Mouse (Mus musculus): Measurements from ENCODE around the gene Arhgef39. TPM values are rescaled to one million over a fixed set of nuclear protein-coding genes. Genes with fewer than 3 reads are reported as not detected.

Arhgef39 gene
- polyA plus RNA-seq, 1 experiment from 2014 or later, result 43.4 TPM

- peaks cover 14% of the 10 kb centered on the region for H3K27me3 ChIP-seq (ENCODE audit: control insufficient read depth, insufficient read depth, low read length)
These were observed 42.4 kb downstream of the Arhgef39 start for GRCm38 (mm10) chr4:43457124-43457523.

GRCm38 (mm10) chr4:43456470-43456869, 43.0 kb downstream of the Arhgef39 start:
- Histone ChIP-seq H3K4me2 (ENCODE audit: low read depth, low read length) (no peak overlapping the region), H3K9me3 (replicated peaks; ENCODE audit: control insufficient read depth, low read length) (no peaks in the 10 kb centered on the region), H3K4me1 (ENCODE audit: control insufficient read depth, insufficient read depth, low read length) (peaks cover 24% of the 10 kb centered on the region), H3K27me3 (ENCODE audit: control insufficient read depth, insufficient read depth, low read length) (peaks cover 14% of the 10 kb centered on the region), H3K36me3 (ENCODE audit: control insufficient read depth, insufficient read depth) (no peaks in the 10 kb centered on the region), H3K4me3 (ENCODE audit: low read length) (no peak overlapping the region), H3K9ac (ENCODE audit: low read length) (no peak overlapping the region), H3K27ac (ENCODE audit: low read length) (no peak overlapping the region)
- WGBS, result 21% methylated on average over 4 of the region's 4 CpGs
- no peak for ATAC-seq (replicated peaks; ENCODE audit: extremely low read depth, insufficient read depth, low FRiP score)

More at GRCm38 (mm10) chr4:43457124-43457523, 42.4 kb downstream of the Arhgef39 start:
- no peak for ATAC-seq (replicated peaks; ENCODE audit: extremely low read depth, insufficient read depth, low FRiP score)
- no peak overlapping the region for H3K4me2 ChIP-seq (ENCODE audit: low read depth, low read length)
- H3K36me3 ChIP-seq (ENCODE audit: control insufficient read depth, insufficient read depth), result no peaks in the 10 kb centered on the region
- no peak overlapping the region for H3K27ac ChIP-seq (ENCODE audit: low read length)
- no peak overlapping the region for H3K4me3 ChIP-seq (ENCODE audit: low read length)
- peaks cover 24% of the 10 kb centered on the region for H3K4me1 ChIP-seq (ENCODE audit: control insufficient read depth, insufficient read depth, low read length)
- WGBS, result 15% methylated on average over 8 of the region's 8 CpGs
- H3K9ac ChIP-seq (ENCODE audit: low read length), result no peak overlapping the region
- no peaks in the 10 kb centered on the region for H3K9me3 ChIP-seq (replicated peaks; ENCODE audit: control insufficient read depth, low read length)

DNA sequence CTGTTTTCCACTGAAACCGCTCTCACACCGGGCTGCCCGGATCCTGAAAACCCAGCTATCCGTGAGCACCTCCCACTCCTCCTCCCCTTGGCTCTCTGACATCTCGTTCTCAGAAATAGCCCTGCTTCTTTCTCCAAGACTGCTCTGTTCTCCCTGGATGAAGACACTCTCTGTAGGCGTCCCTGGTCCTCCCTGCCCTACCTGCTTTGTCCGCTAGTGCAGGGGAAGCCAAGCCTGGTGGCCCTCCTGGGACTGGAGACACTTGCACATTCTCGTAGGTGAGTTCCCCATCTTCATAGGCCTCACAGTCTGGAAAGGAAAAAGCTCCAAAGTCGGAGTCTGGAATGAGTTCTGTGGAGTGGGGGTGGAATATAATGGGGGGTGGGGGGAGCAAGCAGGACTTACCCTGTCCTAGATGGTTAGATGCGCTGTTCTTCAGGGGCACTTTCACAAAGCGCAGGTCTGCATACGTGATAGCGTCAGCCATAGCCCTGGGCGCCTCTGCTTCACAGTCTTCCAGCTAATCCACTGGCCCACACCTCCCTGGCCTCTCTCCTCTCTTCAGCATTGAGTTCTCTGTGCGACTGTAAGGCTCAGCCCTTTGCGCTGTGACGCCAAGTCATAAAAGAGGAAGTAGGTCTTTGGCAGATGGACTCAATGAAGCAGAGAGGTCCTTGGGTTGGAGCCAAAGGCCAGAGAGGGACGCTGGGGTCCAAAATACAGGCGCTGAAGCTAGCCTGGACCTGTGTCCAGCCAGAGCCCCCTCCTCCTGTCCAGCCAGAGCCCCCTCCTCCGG, 45.3 kb downstream of the Arhgef39 start, which contains the start of gene Cd72:
Gene Cd72, minus strand, starts transcription at position 588 of the 796 bp plus-strand sequence.
- H3K4me3 ChIP-seq (ENCODE audit: low read length), result peak within 1 kb of the TSS; percentile 35
- peak within 1 kb of the TSS; percentile 15 for H3K9ac ChIP-seq (ENCODE audit: low read length)
- peaks cover 14% of the 10 kb centered on the region for H3K27me3 ChIP-seq (ENCODE audit: control insufficient read depth, insufficient read depth, low read length)
- no peak within 1 kb of the TSS for H3K27ac ChIP-seq (ENCODE audit: low read length)
- peaks cover 24% of the 10 kb centered on the region for H3K4me1 ChIP-seq (ENCODE audit: control insufficient read depth, insufficient read depth, low read length)
- no peaks in the 10 kb centered on the region for H3K9me3 ChIP-seq (replicated peaks; ENCODE audit: control insufficient read depth, low read length)
- 27% methylated on average over 20 of the region's 20 CpGs for WGBS
- no peaks in the 10 kb centered on the region for H3K36me3 ChIP-seq (ENCODE audit: control insufficient read depth, insufficient read depth)
- peak within 1 kb of the TSS; percentile 66 for H3K4me2 ChIP-seq (ENCODE audit: low read depth, low read length)
- ATAC-seq (replicated peaks; ENCODE audit: extremely low read depth, insufficient read depth, low FRiP score), result no peak

DNA sequence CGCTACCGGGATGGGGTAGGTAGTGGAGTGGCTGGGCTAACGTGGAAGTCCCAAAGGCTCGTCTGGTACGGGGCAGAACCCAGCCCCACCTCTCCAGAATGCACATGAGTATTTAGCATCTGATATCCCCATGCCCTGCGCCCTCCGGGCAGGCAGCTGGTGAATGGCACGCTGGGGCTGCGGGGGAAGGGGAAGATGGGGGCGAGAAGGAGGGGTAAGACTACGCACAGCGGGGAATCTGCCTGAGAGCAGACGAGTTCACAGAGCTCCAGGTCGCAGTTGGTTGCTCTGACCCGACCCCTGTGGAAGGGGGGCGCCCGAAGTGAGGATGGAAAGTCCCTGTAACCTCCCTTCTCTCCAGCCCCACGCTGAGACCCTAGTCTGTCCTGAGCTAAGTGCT, 46.1 kb downstream of the Arhgef39 start:
- H3K4me1 ChIP-seq (ENCODE audit: control insufficient read depth, insufficient read depth, low read length), result peaks cover 24% of the 10 kb centered on the region
- peak overlapping the region; percentile 66 for H3K4me2 ChIP-seq (ENCODE audit: low read depth, low read length)
- no peak overlapping the region for H3K27ac ChIP-seq (ENCODE audit: low read length)
- ATAC-seq (replicated peaks; ENCODE audit: extremely low read depth, insufficient read depth, low FRiP score), result no peak
- peak overlapping the region; percentile 35 for H3K4me3 ChIP-seq (ENCODE audit: low read length)
- peaks cover 14% of the 10 kb centered on the region for H3K27me3 ChIP-seq (ENCODE audit: control insufficient read depth, insufficient read depth, low read length)
- peak overlapping the region; percentile 15 for H3K9ac ChIP-seq (ENCODE audit: low read length)
- no peaks in the 10 kb centered on the region for H3K36me3 ChIP-seq (ENCODE audit: control insufficient read depth, insufficient read depth)
- H3K9me3 ChIP-seq (replicated peaks; ENCODE audit: control insufficient read depth, low read length), result no peaks in the 10 kb centered on the region
- WGBS, result 1% methylated on average over 18 of the region's 18 CpGs

- H3K9ac ChIP-seq (ENCODE audit: low read length), result no peak overlapping the region
- H3K27me3 ChIP-seq (ENCODE audit: control insufficient read depth, insufficient read depth, low read length), result peaks cover 14% of the 10 kb centered on the region
- H3K9me3 ChIP-seq (replicated peaks; ENCODE audit: control insufficient read depth, low read length), result no peaks in the 10 kb centered on the region
- no peak overlapping the region for H3K27ac ChIP-seq (ENCODE audit: low read length)
- 41% methylated on average over 11 of the region's 11 CpGs for WGBS
- H3K4me1 ChIP-seq (ENCODE audit: control insufficient read depth, insufficient read depth, low read length), result peaks cover 24% of the 10 kb centered on the region
- no peak overlapping the region for H3K4me2 ChIP-seq (ENCODE audit: low read depth, low read length)
- peaks cover 7% of the 10 kb centered on the region; the same call in 1 of the 2 replicates for H3K36me3 ChIP-seq (ENCODE audit: control insufficient read depth, insufficient read depth)
- no peak overlapping the region for H3K4me3 ChIP-seq (ENCODE audit: low read length)
- ATAC-seq (replicated peaks; ENCODE audit: extremely low read depth, insufficient read depth, low FRiP score), result no peak
These were observed 47.2 kb downstream of the Arhgef39 start for GRCm38 (mm10) chr4:43452315-43452714.

DNA sequence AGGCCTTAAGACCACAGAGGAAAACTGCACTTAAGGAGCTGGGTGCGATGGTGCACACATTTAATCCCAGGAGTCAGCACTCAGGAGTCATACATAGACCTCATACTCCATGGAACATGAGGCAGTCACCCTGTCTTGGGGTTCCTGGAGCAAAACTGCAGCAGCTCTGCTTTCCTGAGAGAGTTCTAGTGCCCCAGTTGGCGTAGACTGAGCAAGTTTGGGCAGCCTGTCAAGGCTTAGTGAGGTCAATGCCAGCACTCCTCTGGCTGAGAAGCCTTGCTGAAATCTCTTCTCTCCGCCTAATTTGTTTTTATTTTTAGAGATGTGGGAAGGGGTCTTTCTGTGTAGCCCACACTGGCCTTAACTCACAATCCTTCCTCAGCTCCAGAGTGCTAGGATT, 50.9 kb downstream of the Arhgef39 start:
- Histone ChIP-seq H3K4me1 (ENCODE audit: control insufficient read depth, insufficient read depth, low read length) (peaks cover 16% of the 10 kb centered on the region), H3K4me2 (ENCODE audit: low read depth, low read length) (no peak overlapping the region), H3K27me3 (ENCODE audit: control insufficient read depth, insufficient read depth, low read length) (peaks cover 6% of the 10 kb centered on the region), H3K9ac (ENCODE audit: low read length) (no peak overlapping the region), H3K9me3 (replicated peaks; ENCODE audit: control insufficient read depth, low read length) (no peaks in the 10 kb centered on the region), H3K27ac (ENCODE audit: low read length) (no peak overlapping the region), H3K4me3 (ENCODE audit: low read length) (no peak overlapping the region), H3K36me3 (ENCODE audit: control insufficient read depth, insufficient read depth) (peaks cover 24% of the 10 kb centered on the region)
- ATAC-seq (replicated peaks; ENCODE audit: extremely low read depth, insufficient read depth, low FRiP score), result no peak
- 83% methylated on average over 3 of the region's 3 CpGs for WGBS

DNA sequence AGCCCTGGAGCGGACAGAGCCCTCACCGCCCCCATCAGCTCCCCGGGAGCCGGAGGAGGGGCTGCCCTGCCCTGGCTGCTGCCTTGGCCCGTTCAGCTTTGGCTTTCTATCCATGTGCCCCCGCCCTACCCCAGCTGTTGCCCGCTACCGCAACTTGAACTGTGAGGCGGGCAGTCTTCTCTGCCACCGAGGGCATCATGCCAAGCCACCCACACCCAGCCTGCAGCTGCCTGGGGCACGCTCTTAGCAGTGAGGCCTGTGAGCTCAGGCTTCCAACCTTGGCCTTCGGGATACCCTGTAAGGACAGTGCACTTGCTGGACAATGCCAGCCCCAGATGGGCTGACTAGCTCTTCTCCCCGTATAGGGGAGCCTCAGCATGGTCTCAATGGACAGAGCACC, 52.2 kb downstream of the Arhgef39 start:
- Histone ChIP-seq H3K9me3 (replicated peaks; ENCODE audit: control insufficient read depth, low read length) (no peaks in the 10 kb centered on the region), H3K4me1 (ENCODE audit: control insufficient read depth, insufficient read depth, low read length) (peaks cover 9% of the 10 kb centered on the region), H3K4me2 (ENCODE audit: low read depth, low read length) (no peak overlapping the region), H3K27ac (ENCODE audit: low read length) (no peak overlapping the region), H3K36me3 (ENCODE audit: control insufficient read depth, insufficient read depth) (peaks cover 24% of the 10 kb centered on the region), H3K4me3 (ENCODE audit: low read length) (no peak overlapping the region), H3K9ac (ENCODE audit: low read length) (no peak overlapping the region), H3K27me3 (ENCODE audit: control insufficient read depth, insufficient read depth, low read length) (no peaks in the 10 kb centered on the region)
- no peak for ATAC-seq (replicated peaks; ENCODE audit: extremely low read depth, insufficient read depth, low FRiP score)
- WGBS, result 85% methylated on average over 13 of the region's 13 CpGs

Other genes starting within 250 kb of the Arhgef39 start
- 0.05 and 0.10 TPM in 2 replicates for gene Atp8b5, start 232.5 kb downstream of the Arhgef39 start, polyA plus RNA-seq (2015; fragmentation: Nextera tagmentation; extraction: Ambion mirVana)
- gene Rusc2, start 117.7 kb downstream of the Arhgef39 start, polyA plus RNA-seq (2015; fragmentation: Nextera tagmentation; extraction: Ambion mirVana), result 12.4 and 17.2 TPM in 2 replicates
- gene Fam166b, start 70.6 kb downstream of the Arhgef39 start, polyA plus RNA-seq (2015; fragmentation: Nextera tagmentation; extraction: Ambion mirVana), result 0.21 and 0.31 TPM in 2 replicates
- gene Tesk1, start 57.8 kb downstream of the Arhgef39 start, polyA plus RNA-seq (2015; fragmentation: Nextera tagmentation; extraction: Ambion mirVana), result 1.6 and 4.9 TPM in 2 replicates
- 3.2 and 4.3 TPM in 2 replicates for gene Cd72, start 45.1 kb downstream of the Arhgef39 start, polyA plus RNA-seq (2015; fragmentation: Nextera tagmentation; extraction: Ambion mirVana)
- 2.0 and 3.9 TPM in 2 replicates for gene Sit1, start 16.0 kb downstream of the Arhgef39 start, polyA plus RNA-seq (2015; fragmentation: Nextera tagmentation; extraction: Ambion mirVana)
- 76.9 and 81.5 TPM in 2 replicates for gene Ccdc107, start 6.8 kb downstream of the Arhgef39 start, polyA plus RNA-seq (2015; fragmentation: Nextera tagmentation; extraction: Ambion mirVana)
- 3.5 and 3.8 TPM in 2 replicates for gene Car9, start 7.3 kb upstream of the Arhgef39 start, polyA plus RNA-seq (2015; fragmentation: Nextera tagmentation; extraction: Ambion mirVana)
- gene Tpm2, start 24.1 kb upstream of the Arhgef39 start, polyA plus RNA-seq (2015; fragmentation: Nextera tagmentation; extraction: Ambion mirVana), result 162 and 177 TPM in 2 replicates
- gene Creb3, start 62.6 kb upstream of the Arhgef39 start, polyA plus RNA-seq (2015; fragmentation: Nextera tagmentation; extraction: Ambion mirVana), result 60.3 and 61.8 TPM in 2 replicates
- gene Tln1, start 63.0 kb upstream of the Arhgef39 start, polyA plus RNA-seq (2015; fragmentation: Nextera tagmentation; extraction: Ambion mirVana), result 68.7 and 80.0 TPM in 2 replicates
- gene Rgp1, start 79.0 kb upstream of the Arhgef39 start, polyA plus RNA-seq (2015; fragmentation: Nextera tagmentation; extraction: Ambion mirVana), result 20.9 and 21.7 TPM in 2 replicates
- 22.7 TPM in 2 replicates for gene Gba2, start 79.2 kb upstream of the Arhgef39 start, polyA plus RNA-seq (2015; fragmentation: Nextera tagmentation; extraction: Ambion mirVana)
- 0.89 and 1.1 TPM in 2 replicates for gene Msmp, start 84.8 kb upstream of the Arhgef39 start, polyA plus RNA-seq (2015; fragmentation: Nextera tagmentation; extraction: Ambion mirVana)
- gene Npr2, start 132.2 kb upstream of the Arhgef39 start, polyA plus RNA-seq (2015; fragmentation: Nextera tagmentation; extraction: Ambion mirVana), result 9.1 and 9.7 TPM in 2 replicates
- gene Spag8, start 153.9 kb upstream of the Arhgef39 start, polyA plus RNA-seq (2015; fragmentation: Nextera tagmentation; extraction: Ambion mirVana), result 1.2 and 1.3 TPM in 2 replicates
- gene Hint2, start 156.8 kb upstream of the Arhgef39 start, polyA plus RNA-seq (2015; fragmentation: Nextera tagmentation; extraction: Ambion mirVana), result 172 and 185 TPM in 2 replicates
- 3.6 and 3.9 TPM in 2 replicates for gene Tmem8b, start 169.3 kb upstream of the Arhgef39 start, polyA plus RNA-seq (2015; fragmentation: Nextera tagmentation; extraction: Ambion mirVana)
- gene Fam221b, start 169.4 kb upstream of the Arhgef39 start, polyA plus RNA-seq (2015; fragmentation: Nextera tagmentation; extraction: Ambion mirVana), result 1.6 and 2.9 TPM in 2 replicates
- gene Olfr70, start 201.1 kb upstream of the Arhgef39 start, polyA plus RNA-seq (2015; fragmentation: Nextera tagmentation; extraction: Ambion mirVana), result not detected in 2 replicates
- not detected in 2 replicates for gene Olfr71, start 210.6 kb upstream of the Arhgef39 start, polyA plus RNA-seq (2015; fragmentation: Nextera tagmentation; extraction: Ambion mirVana)
- 1.4 and 1.7 TPM in 2 replicates for gene Hrct1, start 227.5 kb upstream of the Arhgef39 start, polyA plus RNA-seq (2015; fragmentation: Nextera tagmentation; extraction: Ambion mirVana)
- 0.42 and 0.54 TPM in 2 replicates for gene Spaar, start 230.3 kb upstream of the Arhgef39 start, polyA plus RNA-seq (2015; fragmentation: Nextera tagmentation; extraction: Ambion mirVana)